Mouse (Mus musculus) lung, adult 2 months (tissue): Measurements from ENCODE around the gene Lysmd1. TPM values are rescaled to one million over a fixed set of nuclear protein-coding genes. Genes with fewer than 3 reads are reported as not detected.

Source experiments
- DNase-seq: peaks from one replicate; pipeline ENCODE4 v3.0.0; 2022
- H3K4me1 ChIP-seq: fragments of 200-500 bp; 2 replicates; pipeline ENCODE4 v1.6.1; 2011; ENCODE audit warnings: low read length; ENCODE audit not compliant: control insufficient read depth, insufficient read depth
- H3K4me3 ChIP-seq: fragments of 200-500 bp; replicated peaks from 2 replicates; pipeline ENCODE3; 2011; ENCODE audit warnings: low read depth, mild to moderate bottlenecking, control low read depth, low read length; ENCODE audit errors: extremely low read depth
- CTCF ChIP-seq: fragments of 200-500 bp; IDR thresholded peaks from 2 replicates; pipeline ENCODE4 v1.5.1; 2011; ENCODE audit warnings: mild to moderate bottlenecking, low read length, control low read depth; ENCODE audit not compliant: insufficient read depth
- POLR2A ChIP-seq: fragments of 200-500 bp; IDR thresholded peaks from 2 replicates; pipeline ENCODE4 v1.6.1; 2011; ENCODE audit warnings: low read depth, mild to moderate bottlenecking, control low read depth, low read length, borderline replicate concordance; ENCODE audit errors: extremely low read depth
- WGBS: fragments of 180-500 bp; shearing (Covaris S2); methylation state at CpG from one replicate; pipeline ENCODE4 v1.1.7; 2018; 5-methylcytosine and 5-hydroxymethylcytosine counted together
- polyA plus RNA-seq: library from polyadenylated mRNA; depleted of rRNA; stranded (reverse); fragments of >200 nt; gene quantifications from 2 replicates; pipeline ENCODE4 v1.2.3, GENCODE M21; 2012

Lysmd1 gene
- polyA plus RNA-seq, 1 experiment = 7.8 TPM

GRCm38 (mm10) chr3:95135023-95135422, 1.1 kb downstream of the Lysmd1 start:
- peaks cover 10% of the 10 kb centered on the region for H3K4me1 ChIP-seq
- WGBS = 10% methylated on average over 6 of the region's 6 CpGs
- H3K4me3 ChIP-seq = peak overlapping the region; percentile 43
- DNase-seq = peak; percentile 47
- TF ChIP-seq CTCF (no peak), POLR2A (0 out of 2 replicates have a peak, but pooled peaks have one; percentile 14)

GRCm38 (mm10) chr3:95135433-95136052, 1.7 kb downstream of the Lysmd1 start:
- no peak for TF ChIP-seq CTCF
- no peak for TF ChIP-seq POLR2A

GRCm38 (mm10) chr3:95136336-95136735, 2.4 kb downstream of the Lysmd1 start:
- 64% methylated on average over 3 of the region's 3 CpGs for WGBS
- no peak for DNase-seq
- no peak overlapping the region for H3K4me3 ChIP-seq
- H3K4me1 ChIP-seq = peaks cover 12% of the 10 kb centered on the region
- TF ChIP-seq POLR2A = no peak
- no peak for TF ChIP-seq CTCF

More at GRCm38 (mm10) chr3:95135433-95136052, 1.7 kb downstream of the Lysmd1 start:
- H3K4me1 ChIP-seq = peaks cover 12% of the 10 kb centered on the region
- DNase-seq = no peak
- WGBS = 47% methylated on average over 7 of the region's 7 CpGs
- no peak overlapping the region for H3K4me3 ChIP-seq

- H3K4me1 ChIP-seq = peaks cover 9% of the 10 kb centered on the region
- no peak for DNase-seq
- TF ChIP-seq POLR2A (no peak), CTCF (no peak)
- 59% methylated on average over 25 of the region's 25 CpGs for WGBS
- H3K4me3 ChIP-seq = no peak overlapping the region
These were observed 5.8 kb downstream of the Lysmd1 start for GRCm38 (mm10) chr3:95139586-95140288.

DNA sequence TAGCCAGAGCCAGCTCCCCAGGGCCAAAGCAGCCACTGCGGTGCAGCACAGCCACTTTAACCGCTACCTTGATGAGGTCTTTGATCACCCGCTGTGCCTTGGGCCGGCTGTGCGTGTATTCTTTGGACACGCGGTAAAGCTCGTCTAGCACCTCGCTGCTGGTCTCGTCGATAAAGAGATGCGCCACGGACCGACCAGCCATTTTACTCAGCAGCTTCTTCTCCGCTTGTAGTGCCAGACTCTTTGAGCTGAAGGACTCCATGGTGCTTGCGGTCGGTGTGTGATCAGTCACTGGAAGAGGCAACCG, 6.4 kb downstream of the Lysmd1 start:
- H3K4me3 ChIP-seq = no peak overlapping the region
- 73% methylated on average over 18 of the region's 18 CpGs for WGBS
- peaks cover 9% of the 10 kb centered on the region for H3K4me1 ChIP-seq
- no peak for DNase-seq
- TF ChIP-seq POLR2A = no peak
- no peak for TF ChIP-seq CTCF

DNA sequence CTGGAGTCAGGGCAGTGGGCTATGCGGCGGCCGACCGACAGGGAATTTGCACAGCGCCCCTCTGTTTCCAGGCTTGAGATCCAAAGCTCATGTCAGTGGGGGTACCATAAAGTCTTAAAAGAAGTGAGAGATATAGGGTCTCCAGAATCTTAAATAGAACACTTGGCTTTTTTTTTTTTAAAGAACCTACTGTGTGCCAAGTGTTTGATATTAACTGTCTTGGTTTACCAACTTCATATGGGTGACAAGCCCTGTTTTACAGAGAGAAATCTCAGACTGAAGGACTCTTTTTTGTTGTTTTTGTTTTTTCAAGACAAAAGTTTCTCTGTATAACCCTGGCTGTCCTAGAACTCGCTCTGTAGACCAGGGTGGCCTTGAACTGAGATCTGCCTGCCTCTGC, 6.9 kb downstream of the Lysmd1 start:
- Histone ChIP-seq H3K4me1 (peaks cover 4% of the 10 kb centered on the region), H3K4me3 (no peak overlapping the region)
- DNase-seq = no peak
- no peak for TF ChIP-seq POLR2A
- TF ChIP-seq CTCF = no peak
- 82% methylated on average over 6 of the region's 6 CpGs for WGBS

DNA sequence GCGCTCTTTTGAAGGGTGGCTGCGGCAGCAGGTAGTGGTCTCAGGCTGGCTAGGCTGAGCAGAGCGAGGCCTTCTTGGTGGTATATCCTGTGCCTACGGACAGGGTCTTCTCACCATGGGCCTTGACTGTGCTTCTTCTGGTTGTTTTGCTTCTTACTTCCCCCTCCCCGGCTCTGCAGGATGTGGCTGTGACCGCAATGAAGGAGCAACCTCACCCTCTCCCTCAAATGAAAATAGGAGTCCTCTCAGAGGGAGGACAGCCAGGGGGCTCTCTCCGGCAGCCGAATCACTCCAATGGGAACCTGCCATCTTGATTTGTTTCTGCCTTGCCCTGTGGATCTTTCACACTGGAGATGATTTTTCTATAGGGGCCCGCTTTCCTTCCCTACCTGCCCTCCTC, 7.6 kb downstream of the Lysmd1 start:
- TF ChIP-seq POLR2A (no peak), CTCF (no peak)
- DNase-seq = no peak
- H3K4me1 ChIP-seq = peaks cover 4% of the 10 kb centered on the region
- WGBS = 76% methylated on average over 9 of the region's 9 CpGs
- peak overlapping the region; percentile 25 for H3K4me3 ChIP-seq

GRCm38 (mm10) chr3:95141952-95142616, 8.2 kb downstream of the Lysmd1 start, which contains the start of gene Tnfaip8l2:
Tnfaip8l2 (minus strand) TSS chr3:95142360.
- no peak for DNase-seq
- 67% methylated on average over 10 of the region's 10 CpGs for WGBS

DNA sequence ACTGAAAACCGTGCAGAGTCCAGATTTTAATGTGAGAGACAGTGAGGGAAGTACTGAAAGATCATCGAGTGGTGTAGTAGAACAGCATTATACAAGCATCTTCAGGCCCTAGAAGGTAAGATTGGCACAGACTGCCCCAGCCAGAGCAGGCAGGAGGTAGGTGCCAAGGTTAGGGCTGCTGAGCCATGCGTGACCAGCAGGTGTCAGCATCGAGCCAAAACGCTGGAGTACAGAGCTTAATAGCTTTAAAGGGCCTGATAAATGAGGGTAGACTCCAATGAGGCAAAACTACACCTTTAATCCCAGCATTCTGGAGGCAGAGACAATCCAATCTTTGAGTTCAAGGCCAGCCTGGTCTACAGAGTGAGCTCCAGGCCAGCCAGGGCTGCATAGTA, 8.7 kb downstream of the Lysmd1 start:
- DNase-seq = peak; percentile 87
- TF ChIP-seq CTCF (peak; percentile 99), POLR2A (no peak)
- Histone ChIP-seq H3K4me3 (no peak overlapping the region), H3K4me1 (peaks cover 4% of the 10 kb centered on the region)
- 11% methylated on average over 5 of the region's 5 CpGs for WGBS

More at GRCm38 (mm10) chr3:95141952-95142616, 8.2 kb downstream of the Lysmd1 start, which contains the start of gene Tnfaip8l2:
- Histone ChIP-seq H3K4me3 (peak within 1 kb of the TSS; percentile 51), H3K4me1 (peaks cover 4% of the 10 kb centered on the region)
- no peak for TF ChIP-seq CTCF
- peak; percentile 39; the same call in 1 of the 2 replicates for TF ChIP-seq POLR2A
